Mouse (Mus musculus) kidney, postnatal 10 days (tissue): ENCODE data around the gene Socs7.

ENCODE experiments used
- DNase-seq: peaks from one replicate; pipeline ENCODE4 v3.0.0; 2021; ENCODE audit warnings: mixed read lengths

The Socs7 gene

DNA sequence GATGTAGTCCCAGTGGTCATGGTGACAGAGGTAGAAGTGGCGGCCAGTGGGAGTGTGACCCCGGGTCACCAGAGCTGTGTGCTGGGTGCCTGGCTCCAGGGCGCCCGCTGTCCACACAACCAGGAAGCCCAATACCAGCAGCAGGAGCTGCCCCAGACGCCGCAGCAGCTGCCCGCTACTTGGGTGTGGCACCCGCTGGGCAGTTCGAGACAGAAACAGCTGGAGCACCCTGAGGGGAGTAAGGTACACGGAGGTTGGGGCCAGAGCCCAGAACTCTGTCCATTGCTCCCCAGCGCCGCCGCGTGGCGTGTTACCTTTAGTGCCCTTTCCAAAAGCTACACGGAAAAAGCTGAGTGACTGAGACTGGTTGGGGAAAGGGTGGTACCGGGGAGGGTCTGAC, 18.7 kb upstream of the Socs7 start:
- peak; percentile 38 for DNase-seq

DNA sequence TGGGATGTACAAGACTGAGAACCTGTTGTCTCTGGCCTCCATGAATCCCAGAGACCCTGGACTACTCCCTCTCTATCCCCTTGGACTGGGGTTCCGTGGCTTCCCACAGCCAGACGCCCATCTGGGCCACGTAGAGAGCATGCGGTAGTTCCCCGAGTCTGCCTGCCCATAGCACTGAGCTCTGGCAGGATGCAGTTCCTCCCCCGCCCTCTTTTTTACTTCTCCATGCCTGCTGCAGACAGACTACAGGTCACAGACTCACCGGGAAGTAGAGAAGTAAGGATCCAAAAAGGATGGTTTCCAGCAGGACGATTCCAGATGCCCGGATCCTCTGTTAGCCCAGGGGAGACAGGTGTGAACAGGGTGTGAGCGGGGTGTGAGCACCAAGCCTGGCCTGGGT, 16.9 kb upstream of the Socs7 start:
- no peak for DNase-seq

DNA sequence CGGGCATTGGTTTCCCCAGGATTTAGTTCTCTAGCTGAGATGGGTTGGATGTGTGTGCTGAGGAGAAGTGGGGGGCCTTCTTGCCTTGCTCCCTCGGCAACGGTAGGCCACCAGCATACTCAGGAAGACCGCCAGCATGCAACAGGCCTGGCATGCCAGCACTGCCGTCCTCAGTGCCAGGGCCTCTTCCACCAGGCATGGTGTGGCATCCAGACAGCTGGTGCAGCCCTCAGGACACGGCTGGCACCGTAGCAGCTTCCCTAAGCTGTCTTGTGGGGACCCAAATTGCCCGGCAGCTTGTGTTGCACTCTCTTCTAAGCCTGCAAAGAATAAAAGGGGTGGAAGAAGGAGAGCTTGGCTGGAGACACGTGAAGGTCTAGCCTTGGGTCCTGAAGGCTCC, 16.0 kb upstream of the Socs7 start:
- DNase-seq, result no peak

DNA sequence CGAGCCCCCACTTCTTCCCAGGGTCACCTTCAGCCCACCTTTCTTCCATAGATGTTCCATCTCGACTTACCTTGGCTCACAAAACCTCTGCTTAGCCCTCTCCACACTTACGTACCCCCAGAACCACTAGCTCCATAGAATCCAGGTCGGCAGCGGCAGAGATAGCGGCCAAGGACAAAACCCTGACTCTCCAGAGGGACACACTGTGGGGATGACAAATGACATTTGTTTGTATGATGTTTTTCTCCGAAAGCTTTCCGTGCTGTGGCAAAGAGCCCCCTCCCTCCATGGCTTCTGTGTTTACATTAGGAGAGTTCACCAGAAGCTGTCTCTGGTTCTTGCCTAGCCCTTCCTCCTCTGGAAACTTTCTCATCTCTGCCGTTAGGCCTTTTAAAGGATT, 15.1 kb upstream of the Socs7 start:
- no peak for DNase-seq

DNA sequence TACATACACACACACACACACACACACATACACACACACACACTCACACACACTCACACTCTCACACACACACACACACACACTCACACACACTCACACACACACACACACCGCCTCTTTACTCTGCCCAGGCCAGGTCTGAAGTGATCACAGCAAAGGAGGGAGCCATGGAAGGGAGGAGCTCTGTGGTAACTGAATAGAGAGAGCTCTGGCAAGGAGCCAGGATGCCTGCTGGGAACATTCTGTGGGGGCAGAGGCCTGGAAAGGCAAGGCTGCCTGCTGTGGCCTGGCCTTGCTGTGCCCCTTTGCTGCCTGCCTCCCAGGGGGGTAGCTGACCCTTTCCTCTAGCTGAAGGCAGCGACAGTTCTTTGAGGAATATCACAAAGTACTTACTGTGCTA, 12.3 kb upstream of the Socs7 start:
- DNase-seq, result peak; percentile 91

DNA sequence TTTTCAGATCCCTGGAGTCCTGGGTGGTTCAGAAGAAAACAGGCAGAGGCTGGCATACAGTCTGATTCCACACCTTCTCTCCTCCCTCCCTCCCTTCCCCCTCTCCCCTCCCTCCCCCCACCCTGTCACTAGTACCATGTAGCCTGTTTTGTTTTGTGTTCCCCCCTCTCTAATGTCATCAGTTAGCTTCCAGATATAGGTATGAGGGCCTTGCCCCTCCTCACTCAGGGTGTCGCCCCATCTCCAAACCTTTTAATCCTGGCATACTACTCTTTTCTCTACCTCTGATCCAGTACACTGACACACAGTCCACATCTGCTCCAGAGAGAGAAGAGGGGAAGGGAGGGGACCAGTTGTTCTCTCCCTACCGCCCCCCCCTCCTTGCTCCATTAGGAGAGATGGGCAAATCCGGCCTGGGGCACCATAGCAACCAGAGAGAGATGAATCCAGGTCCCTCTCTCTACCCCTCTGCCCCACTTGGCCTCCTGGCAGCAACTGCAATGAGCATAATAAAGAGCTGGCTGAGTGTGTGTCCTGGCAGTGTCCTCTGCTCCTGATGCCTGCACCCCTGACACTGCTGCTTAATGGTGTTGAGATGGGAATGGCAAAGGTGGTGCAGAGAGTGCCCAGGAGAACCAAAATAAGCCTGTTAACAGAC, 10.2 kb upstream of the Socs7 start, which contains the start of gene Gpr179:
Gene Gpr179, minus strand, starts transcription at position 51 of the 658 bp plus-strand sequence.
- no peak for DNase-seq

DNA sequence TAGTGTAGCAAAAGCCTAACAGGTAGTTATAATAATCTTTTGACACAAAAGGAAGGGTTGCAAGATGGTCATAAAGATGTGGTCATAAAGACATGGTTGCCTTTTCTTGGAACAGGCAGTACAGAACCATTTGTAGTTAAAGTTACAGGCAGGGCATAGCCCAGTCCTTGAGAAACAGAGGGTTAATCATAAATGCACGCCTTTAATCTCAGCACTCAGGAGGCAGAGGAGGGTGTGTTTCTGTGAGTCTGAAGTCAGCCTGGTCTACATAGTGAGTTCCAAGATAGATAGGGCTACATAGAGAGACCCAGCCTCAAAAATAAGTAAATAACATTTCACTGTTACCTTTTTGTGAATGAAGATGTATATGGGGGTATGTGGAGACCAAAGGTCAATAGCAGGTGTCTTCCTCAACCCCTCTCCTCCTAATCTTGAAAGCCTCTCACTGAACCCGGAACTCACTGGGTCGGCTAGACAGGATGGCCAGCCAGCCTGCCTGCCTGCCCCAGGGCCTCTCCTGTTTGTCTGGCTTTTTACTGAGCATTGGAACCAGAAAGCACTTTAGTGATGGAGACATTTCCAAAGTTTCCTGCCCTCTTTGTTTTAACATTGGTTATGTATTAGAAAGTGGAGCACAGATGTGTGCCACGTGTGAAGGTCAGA, 9.3 kb upstream of the Socs7 start:
- DNase-seq, result no peak

DNA sequence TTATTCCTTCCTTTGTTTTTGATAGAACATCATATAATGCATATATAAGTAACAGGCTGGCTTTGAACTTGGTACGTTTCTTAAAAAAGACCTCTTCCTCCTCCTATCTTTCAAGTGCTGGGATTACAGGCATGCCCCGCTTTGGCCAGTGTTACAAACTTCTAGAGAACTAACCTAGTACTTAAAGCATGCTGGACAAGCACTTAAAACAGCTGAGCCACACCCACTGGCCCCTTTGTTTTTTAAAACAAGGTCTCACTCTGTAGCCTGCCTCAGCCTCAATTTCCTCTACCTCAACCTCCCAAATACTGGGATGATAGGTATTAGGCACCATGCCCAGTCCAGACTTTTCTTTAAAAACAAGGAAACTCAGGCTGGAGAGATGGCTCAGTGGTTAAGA, 7.7 kb upstream of the Socs7 start:
- DNase-seq, result no peak

DNA sequence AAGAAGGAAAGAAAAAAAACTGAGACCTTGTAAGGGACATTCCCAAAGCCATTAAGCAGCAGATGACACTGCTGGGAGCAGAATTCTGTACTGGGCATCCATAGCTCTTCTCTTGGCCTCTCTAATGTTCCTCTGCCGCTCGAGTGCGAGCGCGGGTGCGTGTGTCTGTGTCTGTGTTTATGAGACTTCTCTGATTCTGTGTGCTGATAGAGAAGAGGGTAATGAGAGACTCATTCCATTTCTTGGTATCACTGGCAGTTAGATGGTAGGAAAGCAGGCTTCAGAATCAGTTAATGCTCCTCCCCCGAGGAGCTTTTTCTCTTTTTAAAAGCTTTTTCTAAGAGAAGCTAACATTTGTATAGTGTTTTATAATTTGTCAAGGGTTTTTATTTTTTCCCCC, 7.1 kb upstream of the Socs7 start:
- no peak for DNase-seq

DNA sequence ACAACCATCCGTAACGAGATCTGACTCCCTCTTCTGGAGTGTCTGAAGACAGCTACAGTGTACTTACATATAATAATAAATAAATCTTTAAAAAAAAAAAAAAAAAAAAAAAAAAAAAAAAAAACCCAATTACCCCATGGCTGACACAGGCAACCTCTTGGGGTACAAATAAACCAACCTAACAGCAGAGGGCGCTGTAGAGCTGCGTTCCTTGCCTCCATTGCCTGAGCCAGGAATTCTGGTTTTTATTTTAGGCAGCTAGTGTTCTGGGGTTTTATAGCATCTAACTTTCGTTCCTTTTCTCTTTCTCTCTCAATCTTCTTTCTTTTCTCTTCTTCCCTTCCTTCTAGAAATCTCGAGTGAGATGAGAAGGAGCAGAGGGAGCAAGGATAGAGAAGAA, 4.7 kb upstream of the Socs7 start:
- DNase-seq, result peak; percentile 89

DNA sequence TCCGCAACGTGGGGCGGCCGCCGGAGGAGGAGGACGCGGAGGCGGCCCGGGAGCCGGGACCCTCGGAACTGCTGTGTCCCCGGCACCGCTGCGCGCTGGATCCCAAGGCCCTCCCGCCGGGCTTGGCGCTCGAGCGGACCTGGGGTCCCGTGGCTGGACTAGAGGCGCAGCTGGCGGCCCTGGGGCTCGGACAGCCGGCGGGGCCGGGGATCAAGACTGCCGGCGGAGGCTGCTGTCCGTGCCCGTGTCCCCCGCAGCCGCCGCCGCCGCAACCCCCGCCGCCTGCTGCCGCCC, 245 bp downstream of the Socs7 start:
- DNase-seq, result peak; percentile 67

DNA sequence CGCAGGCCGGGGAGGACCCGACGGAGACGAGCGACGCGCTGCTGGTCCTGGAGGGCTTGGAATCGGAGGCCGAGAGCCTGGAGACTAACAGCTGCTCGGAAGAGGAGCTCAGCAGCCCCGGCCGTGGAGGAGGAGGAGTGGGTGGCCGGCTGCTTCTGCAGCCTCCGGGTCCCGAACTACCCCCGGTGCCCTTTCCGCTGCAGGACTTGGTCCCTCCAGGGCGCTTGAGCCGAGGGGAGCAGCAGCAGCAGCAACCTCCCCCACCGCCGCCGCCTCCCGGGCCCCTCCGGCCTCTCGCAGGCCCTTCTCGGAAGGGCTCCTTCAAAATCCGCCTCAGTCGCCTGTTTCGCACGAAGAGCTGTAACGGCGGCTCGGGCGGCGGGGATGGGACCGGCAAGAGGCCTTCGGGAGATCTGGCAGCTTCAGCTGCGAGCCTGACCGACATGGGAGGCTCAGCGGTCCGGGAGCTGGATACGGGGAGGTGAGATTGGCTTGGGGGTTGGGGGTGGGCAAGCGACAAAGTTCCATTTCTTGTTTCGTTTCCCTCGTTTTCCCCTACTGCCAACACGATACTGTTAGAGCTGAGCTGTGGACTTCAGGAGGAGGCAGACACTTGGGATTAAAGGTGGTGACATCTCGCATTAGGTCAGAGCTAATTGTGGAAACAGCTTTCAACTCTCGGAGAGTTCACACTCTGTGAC, 742 bp downstream of the Socs7 start:
- DNase-seq, result peak; percentile 60

DNA sequence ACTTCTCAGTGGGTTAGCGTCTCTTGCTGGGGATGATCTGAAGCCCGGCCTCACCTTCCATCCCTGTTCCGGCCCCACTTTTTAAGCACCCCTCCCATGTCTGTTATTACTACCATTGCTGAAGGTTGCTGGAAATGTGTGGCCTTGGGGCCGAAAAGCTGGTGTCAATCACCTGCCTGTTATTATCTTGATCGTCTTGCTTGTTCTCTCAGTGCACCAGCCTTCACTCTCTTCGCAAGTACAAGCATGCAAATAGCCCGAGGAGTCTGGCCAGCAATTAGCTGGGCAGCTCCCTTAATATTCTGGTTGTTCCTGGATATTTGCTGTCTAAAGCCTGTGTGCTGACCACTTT, 1.3 kb downstream of the Socs7 start:
- DNase-seq, result peak; percentile 21

DNA sequence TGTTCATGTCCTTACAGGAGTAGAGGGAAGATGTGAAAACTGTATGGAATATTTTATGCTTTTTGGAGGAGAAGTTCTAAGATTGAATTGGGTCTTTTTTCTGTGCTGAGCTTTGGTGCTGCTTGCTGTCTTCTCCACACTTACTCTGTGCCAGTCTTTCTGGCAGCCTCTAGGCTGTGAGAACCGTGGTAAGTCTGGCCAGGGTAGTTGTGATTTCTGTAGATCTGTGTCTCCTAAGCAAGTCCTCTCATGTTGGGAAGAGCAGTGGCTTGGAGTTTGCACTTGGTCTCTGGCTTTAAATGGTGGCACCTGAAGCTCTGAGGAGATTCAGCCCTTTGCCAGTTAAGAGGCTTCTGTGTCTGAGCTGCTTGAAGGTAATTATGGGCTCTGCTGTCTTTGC, 3.2 kb downstream of the Socs7 start:
- DNase-seq, result no peak

DNA sequence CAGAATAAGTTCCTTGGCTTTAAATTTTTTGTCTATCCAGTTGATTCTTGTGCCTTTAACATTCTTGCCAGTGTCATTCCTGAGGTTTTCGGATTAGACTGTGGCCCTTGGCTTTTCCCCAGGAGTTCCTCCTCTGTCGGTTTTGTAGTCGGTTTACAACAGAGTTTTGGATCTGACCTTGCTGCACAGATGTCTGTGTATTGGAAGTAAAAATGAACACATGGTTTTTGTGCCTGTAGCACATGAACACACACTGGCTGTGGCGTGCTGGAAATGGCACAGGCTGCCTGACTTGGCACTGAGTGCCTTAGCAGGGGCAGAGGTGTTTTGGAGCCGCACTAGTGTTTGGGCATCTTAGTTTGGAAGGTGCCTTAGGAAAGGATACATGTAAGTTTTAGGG, 6.2 kb downstream of the Socs7 start:
- DNase-seq, result no peak

DNA sequence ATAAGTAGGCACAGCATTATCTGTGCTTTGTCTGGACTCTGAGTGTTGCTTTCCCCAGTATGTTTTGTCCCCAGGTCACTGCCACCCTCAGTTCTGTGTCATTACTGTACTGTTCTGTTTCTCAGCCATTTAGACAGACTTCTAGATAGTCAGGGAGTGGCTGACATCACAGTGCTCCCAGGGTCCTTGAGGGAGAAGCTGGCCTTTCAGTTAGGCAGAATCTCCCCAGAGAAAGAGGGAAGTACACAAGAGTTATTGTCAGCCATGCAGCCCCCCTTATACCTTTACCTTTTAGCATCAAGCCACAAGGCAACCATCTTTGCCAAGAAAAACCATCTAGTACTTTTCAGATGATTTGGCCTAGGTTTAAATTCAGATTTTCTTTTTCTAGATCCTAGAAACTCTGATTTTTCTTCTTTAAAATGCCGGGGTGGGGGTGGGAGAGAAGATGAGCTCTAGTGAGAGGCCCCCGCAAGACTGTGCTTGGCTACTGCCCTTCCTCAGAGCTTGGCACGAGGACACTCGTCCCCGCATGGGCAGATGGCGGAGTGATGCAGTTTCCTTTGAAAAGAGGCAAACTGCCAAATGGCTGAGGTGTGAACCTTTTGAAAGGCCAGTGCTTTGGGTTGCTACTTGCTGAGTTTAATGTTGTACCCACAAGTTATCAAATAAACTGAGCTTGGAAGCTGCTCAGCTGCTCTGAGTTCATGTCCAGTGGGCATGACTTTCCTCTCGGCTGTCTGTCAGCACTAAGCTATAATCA, 8.2 kb downstream of the Socs7 start:
- DNase-seq, result peak; percentile 23

DNA sequence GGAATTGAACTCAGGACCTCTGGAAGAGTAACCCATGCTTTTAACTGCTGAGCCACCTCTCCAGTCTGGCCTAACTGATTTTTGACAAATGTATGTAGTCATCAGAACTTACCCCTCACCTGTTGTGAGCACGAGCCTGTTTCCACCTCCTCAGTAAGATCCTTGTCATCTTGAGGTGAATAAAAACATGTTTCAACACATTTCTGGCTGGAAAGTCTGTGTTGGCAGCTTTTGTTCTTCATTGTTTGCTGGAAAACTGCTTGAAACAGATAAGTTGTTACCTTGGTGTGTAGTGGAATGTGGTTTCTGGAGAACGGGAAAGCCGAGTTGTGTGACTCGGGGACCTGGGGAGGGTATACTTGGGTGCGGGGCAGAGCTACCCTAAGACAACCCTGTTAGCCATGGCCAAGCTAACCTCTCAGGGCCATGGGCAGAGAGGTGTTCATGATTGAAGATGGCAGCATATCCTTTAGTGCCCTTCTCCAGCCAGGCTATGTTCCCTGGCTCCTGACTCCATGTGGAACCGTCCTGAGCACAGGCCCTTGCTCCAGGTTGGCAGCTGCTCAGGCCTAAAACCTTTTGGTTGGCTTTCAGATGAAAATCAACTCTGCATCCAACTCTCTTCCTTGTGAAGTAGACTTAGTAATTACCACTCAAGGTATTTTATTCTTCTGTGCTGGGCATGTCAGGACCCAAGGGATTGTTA, 10.0 kb downstream of the Socs7 start:
- DNase-seq, result no peak

DNA sequence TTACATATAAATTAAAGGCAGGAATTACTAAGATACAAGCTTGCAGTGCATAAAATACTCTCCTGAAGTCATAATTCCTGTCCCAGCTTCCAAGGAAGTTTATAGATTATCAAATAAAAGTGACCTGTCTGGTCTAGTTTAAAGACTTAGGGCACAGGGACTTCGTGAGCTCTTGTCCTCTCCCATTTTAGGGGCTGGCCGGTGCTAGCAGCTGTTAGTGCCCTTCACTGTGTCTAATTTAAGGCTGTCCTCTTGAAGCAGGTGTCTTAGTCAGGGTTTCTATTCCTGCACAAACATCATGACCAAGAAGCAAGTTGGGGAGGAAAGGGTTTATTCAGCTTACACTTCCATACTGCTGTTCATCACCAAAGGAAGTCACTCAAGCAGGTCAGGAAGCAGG, 11.1 kb downstream of the Socs7 start:
- no peak for DNase-seq

DNA sequence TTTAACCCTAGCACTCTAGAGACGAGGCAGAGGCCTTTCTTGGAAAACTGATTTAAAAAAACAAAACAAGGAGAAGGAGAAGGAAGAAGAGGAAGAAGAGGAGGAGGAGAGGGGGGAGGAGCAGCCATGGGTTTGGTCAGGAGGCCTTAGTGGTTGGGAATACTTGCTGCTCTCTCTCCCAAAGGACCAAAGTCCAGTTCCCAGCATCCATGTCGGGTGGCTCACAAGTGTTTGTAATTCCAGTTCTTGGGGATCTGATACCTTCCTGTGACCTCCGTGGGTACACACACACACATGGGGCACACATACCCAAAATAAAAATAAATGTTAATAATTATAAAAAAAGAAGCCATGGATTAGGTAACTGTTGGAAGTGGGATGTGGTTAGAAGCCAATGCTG, 17.7 kb downstream of the Socs7 start:
- peak; percentile 28 for DNase-seq

DNA sequence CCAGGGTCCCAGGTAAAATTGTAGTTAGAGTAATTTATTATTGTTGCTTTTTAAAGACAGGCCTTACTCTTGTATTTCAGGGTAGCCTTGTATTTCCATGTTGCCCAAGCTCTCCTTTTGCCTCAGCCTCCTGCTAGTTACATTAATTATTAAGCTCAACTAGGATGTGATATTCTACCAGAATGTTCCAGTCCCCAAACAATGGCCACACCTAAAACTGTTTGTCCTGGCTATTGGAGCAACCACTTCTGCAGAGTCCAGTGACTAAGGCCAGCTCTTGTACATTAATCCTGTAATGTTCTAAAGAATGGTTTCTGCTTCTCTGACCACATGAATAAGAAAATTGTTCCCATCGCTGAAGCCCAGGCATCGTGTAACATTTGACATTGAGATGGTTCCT, 20.7 kb downstream of the Socs7 start:
- DNase-seq, result no peak

DNA sequence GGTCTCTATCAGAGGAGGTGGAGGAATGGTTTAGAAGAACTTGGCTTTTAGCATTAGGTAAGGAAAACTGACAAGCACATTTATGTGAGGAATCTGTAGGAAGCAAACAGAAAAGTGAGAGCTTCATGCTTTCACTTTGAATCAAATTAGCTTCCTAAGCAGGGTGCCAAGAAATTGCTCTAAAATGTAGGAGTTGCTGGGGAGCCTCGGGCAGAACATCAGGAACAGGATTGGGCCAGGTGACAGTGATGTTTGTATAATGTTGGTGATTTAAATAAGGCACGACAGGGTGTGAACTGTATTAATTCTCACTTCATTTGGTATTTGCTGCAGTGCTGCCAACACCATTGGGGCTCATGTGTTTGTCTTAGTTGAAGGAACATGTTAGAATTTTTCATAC, 21.4 kb downstream of the Socs7 start:
- DNase-seq, result no peak

DNA sequence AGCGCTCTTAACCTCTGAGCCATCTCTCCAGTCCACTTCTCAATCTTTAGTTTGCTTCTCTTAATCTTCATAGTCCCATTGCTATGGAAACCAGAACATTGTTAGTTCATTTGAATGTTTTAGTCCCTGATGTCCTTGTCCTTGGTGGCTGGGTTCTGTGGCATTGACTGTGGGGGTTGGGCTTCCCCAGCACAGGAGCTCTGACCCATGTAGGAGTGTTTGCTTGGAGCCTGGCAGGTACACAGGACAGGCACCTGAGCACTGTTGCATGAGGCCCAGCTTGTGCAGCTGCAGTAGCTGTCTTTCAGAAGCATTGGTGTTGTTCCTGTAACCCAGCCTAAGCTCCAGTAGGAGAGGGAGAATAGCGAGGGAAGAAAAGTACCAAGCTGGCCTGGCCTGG, 25.5 kb downstream of the Socs7 start:
- DNase-seq, result no peak

DNA sequence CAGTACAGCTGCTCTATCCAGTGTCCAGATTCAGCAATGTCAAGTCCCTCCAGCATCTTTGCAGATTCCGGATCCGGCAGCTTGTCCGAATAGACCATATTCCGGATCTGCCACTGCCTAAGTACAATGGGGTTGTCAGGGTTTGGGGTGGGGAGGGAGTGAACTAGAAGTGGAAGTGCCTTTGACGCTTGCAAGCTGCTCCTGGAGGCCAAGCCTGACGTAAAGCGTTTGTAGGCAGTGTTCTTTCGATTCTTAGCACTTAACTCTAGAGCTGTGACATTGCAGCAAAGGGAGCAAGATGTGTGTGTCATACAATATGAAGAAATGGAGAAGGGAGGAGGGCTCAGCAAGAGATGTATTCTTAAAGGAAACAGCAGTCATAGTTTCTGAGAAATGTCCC, 26.8 kb downstream of the Socs7 start:
- no peak for DNase-seq
